Mouse (Mus musculus) cerebellum, adult (tissue): ENCODE results near the gene Cpt1a.

ENCODE experiments used
- ATAC-seq: cut with Nextera tagmentation; 2 replicates; pipeline ENCODE4 v1.9.2; 2017; ENCODE audit warnings: mild to moderate bottlenecking, moderate library complexity, mixed read lengths; ENCODE audit not compliant: insufficient number of reproducible peaks, low FRiP score, low TSS enrichment

The Cpt1a gene

DNA sequence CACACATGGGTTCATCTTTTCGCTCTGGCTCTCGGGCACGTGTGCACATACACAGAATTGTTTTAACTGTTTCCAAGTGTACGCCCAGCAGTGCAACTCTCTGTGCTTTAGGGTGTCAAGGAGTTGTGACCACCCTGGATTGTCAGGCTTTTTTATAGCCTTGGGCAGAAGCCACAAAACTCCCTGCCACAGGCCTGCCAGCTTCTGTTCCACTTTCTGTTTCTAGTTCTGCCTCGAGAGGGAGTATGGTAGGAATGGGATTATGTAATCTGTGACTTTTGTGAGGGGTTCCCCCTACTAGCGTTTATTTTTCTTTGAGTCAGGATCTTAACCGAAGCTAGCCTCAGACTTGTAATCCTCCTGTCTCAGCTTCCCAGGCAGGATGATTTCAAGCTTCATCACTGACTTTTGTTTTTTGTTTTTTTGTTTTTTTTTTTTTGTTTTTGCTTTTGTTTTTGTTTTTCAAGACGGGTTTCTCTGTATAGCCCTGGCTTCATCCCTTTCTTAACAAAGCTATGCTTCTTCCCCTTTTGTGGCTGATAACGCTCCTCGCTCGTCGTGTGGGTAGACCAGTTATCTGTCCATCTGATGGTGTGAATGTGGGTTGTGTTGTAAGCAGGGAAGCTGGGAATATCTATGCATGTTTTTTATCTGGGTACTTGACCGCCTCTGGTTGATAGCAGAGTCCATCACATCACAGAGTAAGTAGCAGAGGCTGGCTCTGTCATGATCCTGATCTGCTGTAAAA, 37.9 kb downstream of the Cpt1a start:
- no peak for ATAC-seq

- no peak for ATAC-seq
Observed at GRCm38 (mm10) chr19:3363510-3363909, 41.4 kb downstream of the Cpt1a start.

DNA sequence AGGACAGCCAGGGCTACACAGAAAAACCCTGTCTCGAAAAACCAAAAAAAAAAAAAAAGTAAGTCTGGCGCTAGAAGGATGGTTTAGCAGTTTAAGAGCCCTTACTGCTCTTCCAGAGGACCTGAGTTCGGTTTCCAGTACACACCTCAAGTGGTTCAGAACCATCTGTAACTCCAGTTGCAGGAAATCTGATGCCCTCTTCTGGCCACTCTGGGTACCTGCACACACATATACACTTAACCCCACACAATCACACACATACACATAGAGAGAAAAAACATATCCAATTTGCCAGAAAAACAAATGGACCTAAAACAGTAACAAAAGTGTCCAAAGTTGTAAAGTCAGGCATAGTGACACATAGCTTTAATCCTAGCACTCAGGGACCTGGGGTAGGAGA, 43.0 kb downstream of the Cpt1a start:
- no peak for ATAC-seq

DNA sequence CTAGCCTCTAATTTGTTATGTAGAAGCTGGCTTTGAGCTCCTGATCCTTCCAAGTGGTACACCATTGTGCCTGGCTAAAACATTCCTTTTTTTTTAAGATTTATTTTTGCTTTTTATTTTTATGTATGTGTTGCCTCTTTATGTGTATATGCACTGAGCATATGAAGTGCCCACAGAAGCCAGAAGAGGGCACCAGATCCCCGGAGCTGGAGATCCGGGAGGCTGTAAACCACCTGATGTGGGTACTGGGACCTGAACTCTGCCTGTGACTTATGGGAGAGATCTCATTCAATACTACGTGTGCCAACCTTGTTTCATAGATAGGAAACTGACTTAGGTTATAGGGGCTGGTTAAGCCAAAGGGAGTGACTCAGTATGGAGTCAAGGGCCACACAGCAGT, 46.1 kb downstream of the Cpt1a start:
- ATAC-seq = no peak

DNA sequence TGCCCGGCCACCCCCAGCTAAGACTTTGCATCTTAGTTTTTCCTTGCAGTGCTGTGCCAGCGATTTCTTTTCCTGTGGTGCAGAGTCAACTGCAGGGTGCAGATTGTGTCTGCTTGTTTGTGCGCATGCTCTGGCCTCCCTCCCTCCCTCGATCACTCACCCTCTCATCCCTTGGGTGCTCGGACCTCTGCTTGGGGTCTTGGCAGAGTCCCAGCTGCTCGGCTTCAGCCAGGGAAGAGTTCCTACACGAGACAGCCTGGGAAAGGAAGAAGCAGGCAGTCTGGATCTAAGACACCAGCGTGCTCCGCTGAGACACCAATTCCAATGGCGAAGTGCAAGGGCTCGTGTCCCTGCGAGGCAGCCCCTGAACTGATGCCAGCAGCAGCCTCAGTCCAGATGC, 51.2 kb downstream of the Cpt1a start:
- no peak for ATAC-seq

DNA sequence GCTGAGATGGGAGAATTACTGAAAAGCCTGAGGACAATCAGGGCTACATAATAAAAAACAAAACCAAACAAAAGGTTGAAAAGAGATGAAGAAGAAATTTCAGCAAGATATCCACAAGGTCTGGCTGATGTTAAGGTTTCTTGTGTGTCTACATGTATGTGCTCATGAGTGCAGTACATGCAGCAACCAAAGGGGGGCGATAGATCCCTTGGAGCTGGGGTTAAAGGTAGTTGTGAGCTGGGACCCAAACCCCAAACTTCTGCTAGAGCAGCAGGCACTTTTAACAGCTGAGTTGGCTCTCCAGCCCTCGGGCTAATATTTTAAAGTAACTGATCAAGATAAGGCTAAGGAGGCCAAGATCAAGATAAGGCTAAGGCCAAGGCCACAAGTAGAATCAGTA, 51.9 kb downstream of the Cpt1a start:
- no peak for ATAC-seq

DNA sequence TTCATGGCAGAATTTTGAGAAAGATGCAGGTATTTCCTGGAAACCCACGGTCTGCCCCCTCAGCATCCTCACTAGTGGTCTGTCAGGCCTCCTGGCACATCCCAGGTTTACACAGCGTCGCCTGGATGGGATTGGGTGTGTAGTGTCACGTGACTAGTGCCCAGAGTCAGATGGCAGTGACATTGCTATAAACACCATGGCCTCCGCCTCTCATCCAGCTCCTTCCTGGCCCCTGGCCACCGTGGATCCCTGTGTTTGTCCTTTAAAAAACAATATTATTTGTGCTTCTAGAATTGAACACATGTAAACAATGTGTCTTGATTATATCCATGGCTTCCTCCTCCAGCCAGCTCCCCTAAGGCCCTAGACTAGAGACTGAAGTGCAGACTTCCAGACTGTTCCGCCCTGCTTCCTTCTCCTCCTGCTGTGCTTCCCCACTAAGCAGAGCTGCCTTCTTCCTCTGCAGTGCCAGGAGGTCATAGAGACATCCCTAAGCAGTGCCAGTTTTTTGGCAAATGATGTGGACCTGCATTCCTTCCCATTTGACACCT, 53.9 kb downstream of the Cpt1a start:
- no peak for ATAC-seq

DNA sequence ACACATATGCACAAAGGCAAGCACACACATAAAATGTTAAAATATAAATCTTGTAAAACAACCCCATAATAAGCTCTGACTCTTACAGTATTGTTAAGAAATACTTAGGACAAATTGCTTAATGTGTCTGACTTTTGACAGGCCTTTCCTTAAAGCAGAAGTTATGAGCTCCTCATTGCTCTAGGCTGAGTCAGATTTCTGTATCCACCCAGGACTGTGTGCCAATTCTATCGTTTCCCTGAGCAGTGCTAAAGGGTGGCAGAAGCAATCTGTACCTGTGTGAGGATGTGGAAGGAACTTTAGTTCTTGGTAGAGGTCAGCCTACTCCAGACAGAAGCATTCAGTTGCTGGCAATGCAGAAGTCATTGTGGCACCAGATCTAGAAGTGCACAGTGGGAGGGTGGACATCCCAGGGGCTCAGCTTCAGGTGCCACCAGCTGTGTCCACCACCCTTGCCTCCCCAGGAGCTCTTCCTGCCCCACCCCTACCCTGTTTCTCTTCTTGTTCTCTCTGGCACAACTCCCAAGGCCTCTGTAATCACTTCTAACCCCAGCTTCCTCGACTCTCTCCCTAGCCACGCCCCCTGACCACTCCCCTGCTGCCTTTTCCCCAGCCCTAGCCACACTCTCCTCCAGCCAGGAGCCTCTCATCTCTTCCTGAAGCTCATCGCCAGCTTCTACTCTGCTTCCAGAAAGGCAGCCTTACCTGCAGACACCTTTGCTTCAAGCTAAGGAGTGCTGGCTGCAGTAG, 55.0 kb downstream of the Cpt1a start:
- ATAC-seq = no peak

- no peak for ATAC-seq
Observed at GRCm38 (mm10) chr19:3378614-3379013, 56.5 kb downstream of the Cpt1a start.

DNA sequence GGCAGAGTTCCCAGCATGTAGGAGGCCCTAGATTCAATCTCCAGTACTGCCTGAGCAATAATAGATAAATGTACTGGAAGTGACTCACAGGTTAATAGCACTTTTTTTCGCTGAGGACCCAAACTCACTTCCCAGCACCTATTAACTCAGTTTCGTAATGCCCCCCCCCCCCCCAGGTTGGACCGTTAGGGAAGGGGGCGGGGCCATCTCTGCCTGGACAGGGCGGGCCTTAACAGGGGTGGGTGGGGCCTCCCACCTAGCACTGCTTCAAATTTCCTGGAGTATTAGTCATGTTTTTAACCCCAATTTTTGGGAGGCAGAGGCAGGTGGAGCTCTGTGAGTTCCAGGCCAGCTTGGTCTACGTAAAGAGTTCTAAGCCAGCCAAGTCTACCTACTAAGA, 65.9 kb downstream of the Cpt1a start:
- no peak for ATAC-seq

GRCm38 (mm10) chr19:3388629-3389057, 66.5 kb downstream of the Cpt1a start, which contains the start of gene Tesmin:
TSS of gene Tesmin (plus strand) at chr19:3388857.
- no peak; the same call in 1 of the 2 replicates for ATAC-seq

DNA sequence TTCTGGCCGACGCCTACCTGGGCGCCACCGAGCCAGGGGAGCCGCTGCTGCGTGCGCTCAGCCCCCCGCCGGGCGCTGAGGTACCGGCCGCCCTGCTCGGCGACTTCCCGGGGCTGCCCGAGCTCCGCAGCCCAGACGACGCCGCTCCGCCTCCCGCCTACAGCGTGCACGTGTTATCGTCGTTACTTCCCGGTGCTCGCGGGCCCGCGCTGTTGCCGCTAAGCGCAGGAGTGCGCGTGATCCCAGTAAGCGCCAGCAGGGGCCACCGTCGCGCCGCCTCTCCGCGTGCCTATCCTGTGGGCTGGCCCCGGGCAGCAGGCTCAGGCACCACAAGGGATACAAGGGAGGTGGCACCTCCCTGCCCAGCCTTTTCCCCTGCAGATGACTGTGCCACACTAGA, 67.0 kb downstream of the Cpt1a start:
- ATAC-seq = peak; percentile 31; the same call in 1 of the 2 replicates

GRCm38 (mm10) chr19:3392384-3392783, 70.2 kb downstream of the Cpt1a start:
- ATAC-seq = no peak

GRCm38 (mm10) chr19:3394216-3394615, 72.1 kb downstream of the Cpt1a start:
- ATAC-seq = no peak

DNA sequence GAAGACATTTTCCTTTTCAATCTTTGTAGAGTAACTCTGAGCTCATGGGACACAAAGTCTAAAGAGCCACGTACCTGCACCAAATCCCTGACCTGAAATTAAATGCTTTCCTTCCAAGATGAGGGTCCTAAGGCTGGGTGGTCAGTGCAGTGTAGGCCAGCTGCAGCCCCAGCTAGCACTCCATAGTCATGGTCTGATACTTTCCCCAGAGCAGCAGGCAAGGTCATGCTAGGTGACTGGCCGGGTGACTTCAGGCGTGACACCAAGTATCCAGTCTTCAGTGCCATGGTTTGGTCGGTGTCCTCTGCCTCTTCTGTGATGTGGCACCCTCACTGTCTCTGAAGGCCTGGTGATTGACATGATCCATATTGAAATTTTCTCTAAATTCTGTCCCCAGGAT, 77.9 kb downstream of the Cpt1a start:
- ATAC-seq = no peak

DNA sequence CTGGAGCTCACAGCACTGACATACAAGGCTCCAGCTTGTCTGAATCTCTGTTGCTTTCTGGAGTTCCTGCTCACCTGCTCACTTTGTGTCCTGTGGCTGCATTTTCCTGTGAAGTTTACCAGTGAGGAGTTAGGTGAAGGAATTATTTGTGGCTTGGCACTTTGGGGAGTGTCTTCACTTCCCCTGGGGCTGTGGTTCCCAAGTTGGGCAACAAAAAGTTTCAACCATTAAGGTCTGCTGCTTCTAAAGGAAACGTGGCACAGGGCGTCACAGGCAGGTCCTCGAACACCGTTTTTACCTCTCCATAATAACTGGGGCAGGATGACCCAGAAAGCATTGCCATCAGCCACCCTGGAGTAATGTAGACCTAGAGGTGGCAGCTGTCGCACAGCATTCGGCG, 79.4 kb downstream of the Cpt1a start:
- no peak for ATAC-seq

GRCm38 (mm10) chr19:3401943-3402342, 79.8 kb downstream of the Cpt1a start:
- no peak for ATAC-seq

- ATAC-seq = no peak
Observed at GRCm38 (mm10) chr19:3402390-3402789, 80.3 kb downstream of the Cpt1a start.

GRCm38 (mm10) chr19:3404030-3404429, 81.9 kb downstream of the Cpt1a start:
- no peak for ATAC-seq

GRCm38 (mm10) chr19:3405531-3406281, 83.6 kb downstream of the Cpt1a start:
- ATAC-seq = no peak

GRCm38 (mm10) chr19:3414268-3414733, 92.2 kb downstream of the Cpt1a start, which contains the start of gene Gal:
TSS of gene Gal (minus strand) at chr19:3414544.
- no peak for ATAC-seq
